ENCODE assay signal across 7 mouse cellular contexts in the genomic region with DNA sequence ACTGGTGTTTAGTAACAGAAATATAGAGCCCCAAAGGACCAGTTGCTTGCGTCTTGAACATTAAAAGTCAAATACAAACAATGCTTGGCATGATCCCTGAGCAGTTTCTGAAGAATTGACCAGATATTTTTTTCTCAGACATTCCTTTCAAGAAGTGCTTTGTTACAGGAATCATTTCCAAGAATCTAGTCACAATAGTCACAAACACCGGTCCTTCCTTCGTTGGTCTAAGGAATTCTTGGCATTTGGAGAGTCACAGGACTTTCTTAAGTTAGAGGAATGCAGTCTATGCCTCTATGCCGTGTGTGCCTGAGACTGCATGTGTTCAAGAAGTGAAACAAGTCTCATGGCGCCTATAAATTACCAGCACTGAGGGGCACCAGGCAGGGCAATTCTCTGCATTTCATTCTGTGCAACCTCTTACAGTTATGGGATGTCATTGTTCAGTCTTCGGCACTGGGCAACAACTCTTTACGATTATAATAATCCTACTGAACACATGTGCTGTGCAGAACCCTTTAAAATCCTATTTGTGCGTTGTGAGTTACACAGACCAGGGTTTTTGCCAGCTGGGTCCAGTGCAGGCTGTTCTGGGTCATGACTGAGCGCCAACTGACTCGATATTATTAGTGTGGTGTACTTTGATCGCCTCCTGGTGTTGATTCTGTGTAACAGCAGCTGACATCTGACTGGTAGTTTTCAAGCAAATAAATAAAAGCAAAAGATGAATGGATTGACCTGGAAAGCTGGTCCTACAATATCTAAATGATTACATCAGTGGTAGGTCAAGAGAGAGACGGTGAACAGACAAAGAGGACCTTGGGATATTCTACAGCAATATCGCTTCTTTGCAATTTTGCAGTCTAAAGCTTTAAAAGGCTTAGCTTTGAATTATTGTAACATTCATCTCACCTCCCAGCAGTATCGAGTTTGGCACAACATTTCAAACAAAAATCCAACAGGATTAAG.
DNase-seq lines count a peak whose midpoint lies in the region; ATAC-seq and TF ChIP-seq lines count a peak whose summit lies in the region.

No protein-coding gene starts in this region.

- ATAC-seq in granulocyte monocyte progenitor cell, adult 5-6 weeks (replicated peaks; ENCODE audit: poor library complexity, severe bottlenecking) = peak; percentile 75
- 0 out of 2 replicates have a peak, but pooled peaks have one; percentile 36 for ATAC-seq in intestine, postnatal 0 days
- ATAC-seq in midbrain, embryonic 14.5 days (ENCODE audit: low FRiP score, low TSS enrichment) = peak; percentile 81
- ATAC-seq in stomach, embryonic 16.5 days (ENCODE audit: insufficient read depth, low FRiP score) = peak; percentile 77; the same call in 1 of the 2 replicates

- no peaks in the 10 kb centered on the region for H3K36me3 ChIP-seq in embryonic facial prominence, embryonic 10.5 days (replicated peaks)
- H3K36me3 ChIP-seq in intestine, postnatal 0 days (ENCODE audit: control insufficient read depth, insufficient read depth) = no peaks in the 10 kb centered on the region
- no peaks in the 10 kb centered on the region for H3K36me3 ChIP-seq in midbrain, embryonic 14.5 days (ENCODE audit: control insufficient read depth, insufficient read depth, low read length)
- H3K36me3 ChIP-seq in stomach, embryonic 16.5 days (ENCODE audit: control insufficient read depth, insufficient read depth, low read length) = no peaks in the 10 kb centered on the region

- no peak overlapping the region for H3K9ac ChIP-seq in intestine, postnatal 0 days (ENCODE audit: low read depth, low read length)
- H3K9ac ChIP-seq in midbrain, embryonic 14.5 days (replicated peaks; ENCODE audit: low read length) = no peak overlapping the region
- no peak overlapping the region for H3K9ac ChIP-seq in stomach, embryonic 16.5 days (ENCODE audit: low read length)

- peak overlapping the region; percentile 14; the same call in 1 of the 2 replicates for H3K27ac ChIP-seq in embryonic facial prominence, embryonic 10.5 days (replicated peaks)
- no peak overlapping the region for H3K27ac ChIP-seq in intestine, postnatal 0 days (ENCODE audit: low read depth, low read length)
- no peak overlapping the region for H3K27ac ChIP-seq in midbrain, embryonic 14.5 days (replicated peaks; ENCODE audit: low read depth, low read length)
- H3K27ac ChIP-seq in stomach, embryonic 16.5 days (ENCODE audit: low read length) = no peak overlapping the region

- no peak overlapping the region for H3K4me3 ChIP-seq in embryonic facial prominence, embryonic 10.5 days
- H3K4me3 ChIP-seq in intestine, postnatal 0 days (ENCODE audit: low read depth, low read length) = no peak overlapping the region
- no peak overlapping the region for H3K4me3 ChIP-seq in midbrain, embryonic 14.5 days (replicated peaks; ENCODE audit: low read depth, low read length)
- no peak overlapping the region for H3K4me3 ChIP-seq in stomach, embryonic 16.5 days (replicated peaks; ENCODE audit: low read length)

- intact Hi-C loops in left cerebral cortex, postnatal 14 days (cut with DNase I) = no loop called here

- peak; percentile 93 for TF ChIP-seq CTCF in intestine, postnatal 0 days (IDR thresholded peaks at IDR 0.05; ENCODE audit: low read depth)

- H3K27me3 ChIP-seq in embryonic facial prominence, embryonic 10.5 days (replicated peaks; ENCODE audit: low read depth, poor library complexity, severe bottlenecking) = no peaks in the 10 kb centered on the region
- no peaks in the 10 kb centered on the region for H3K27me3 ChIP-seq in intestine, postnatal 0 days (replicated peaks; ENCODE audit: control insufficient read depth, insufficient read depth, low read length)
- no peaks in the 10 kb centered on the region for H3K27me3 ChIP-seq in midbrain, embryonic 14.5 days (ENCODE audit: control insufficient read depth, insufficient read depth, low read length)
- H3K27me3 ChIP-seq in stomach, embryonic 16.5 days (ENCODE audit: control insufficient read depth, insufficient read depth, low read length) = no peaks in the 10 kb centered on the region

- peak overlapping the region; percentile 43 for H3K4me2 ChIP-seq in intestine, postnatal 0 days (replicated peaks; ENCODE audit: low read depth)
- H3K4me2 ChIP-seq in midbrain, embryonic 14.5 days (ENCODE audit: low read length) = no peak overlapping the region
- peak overlapping the region; percentile 30; the same call in 1 of the 2 replicates for H3K4me2 ChIP-seq in stomach, embryonic 16.5 days (ENCODE audit: low read depth, low read length)

- no peaks in the 10 kb centered on the region for H3K4me1 ChIP-seq in embryonic facial prominence, embryonic 10.5 days
- H3K4me1 ChIP-seq in intestine, postnatal 0 days (replicated peaks; ENCODE audit: control insufficient read depth, insufficient read depth, low read length) = no peaks in the 10 kb centered on the region
- no peaks in the 10 kb centered on the region for H3K4me1 ChIP-seq in midbrain, embryonic 14.5 days (ENCODE audit: control insufficient read depth, insufficient read depth, low read length)
- H3K4me1 ChIP-seq in stomach, embryonic 16.5 days (ENCODE audit: control insufficient read depth, insufficient read depth, low read length) = no peaks in the 10 kb centered on the region

- WGBS in embryonic facial prominence, embryonic 10.5 days = 51% methylated on average over 14 of the region's 14 CpGs
- 39% methylated on average over 14 of the region's 14 CpGs for WGBS in intestine, postnatal 0 days
- WGBS in midbrain, embryonic 14.5 days = 52% methylated on average over 14 of the region's 14 CpGs
- 29% methylated on average over 14 of the region's 14 CpGs for WGBS in stomach, embryonic 16.5 days

- no peaks in the 10 kb centered on the region for H3K9me3 ChIP-seq in embryonic facial prominence, embryonic 10.5 days
- H3K9me3 ChIP-seq in intestine, postnatal 0 days (ENCODE audit: control insufficient read depth) = no peaks in the 10 kb centered on the region
- H3K9me3 ChIP-seq in midbrain, embryonic 14.5 days (ENCODE audit: control insufficient read depth, low read length) = 0 out of 2 replicates have a peak, but pooled peaks cover 2% of the 10 kb centered on the region
- H3K9me3 ChIP-seq in stomach, embryonic 16.5 days (replicated peaks; ENCODE audit: control insufficient read depth, low read length) = no peaks in the 10 kb centered on the region

- DNase-seq in adrenal gland, postnatal 4 days (ENCODE audit: low spot score in 2 of 2) = peak; percentile 19 to 59
- DNase-seq in embryonic facial prominence, embryonic 10.5 days (ENCODE audit: low spot score) = peak; percentile 45
- DNase-seq in left cerebral cortex, postnatal 14 days (ENCODE audit: low spot score in 2 of 2) = peak; percentile 78
- peak; percentile 84 for DNase-seq in midbrain, embryonic 14.5 days
